Mouse (Mus musculus) midbrain, embryonic 10.5 days (tissue): ENCODE measurements around the gene Prss29. TPM values are rescaled to one million over a fixed set of nuclear protein-coding genes. Genes with fewer than 3 reads are reported as not detected.

Experiments used
- DNase-seq: peaks from one replicate; pipeline ENCODE4 v3.0.0-alpha.2; 2017; ENCODE audit warnings: low spot score
- H3K27ac ChIP-seq: fragments of 300-500 bp; sonication (generic); replicated peaks from 2 replicates; pipeline ENCODE4 v1.5.1; 2016; ENCODE audit warnings: mild to moderate bottlenecking
- H3K27me3 ChIP-seq: fragments of 300-500 bp; sonication (generic); 2 replicates; pipeline ENCODE4 v1.6.1; 2016; ENCODE audit warnings: low read depth, mild to moderate bottlenecking; ENCODE audit not compliant: poor library complexity, severe bottlenecking
- H3K36me3 ChIP-seq: fragments of 300-500 bp; sonication (generic); 2 replicates; pipeline ENCODE4 v1.6.1; 2016; ENCODE audit warnings: mild to moderate bottlenecking, moderate library complexity
- H3K4me1 ChIP-seq: fragments of 300-500 bp; sonication (generic); 2 replicates; pipeline ENCODE4 v1.6.1; 2016
- H3K4me3 ChIP-seq: fragments of 300-500 bp; sonication (generic); 2 replicates; pipeline ENCODE4 v1.5.1; 2016; ENCODE audit warnings: mild to moderate bottlenecking, moderate library complexity
- H3K9me3 ChIP-seq: fragments of 300-500 bp; sonication (generic); replicated peaks from 2 replicates; pipeline ENCODE4 v1.6.1; 2016; ENCODE audit warnings: mild to moderate bottlenecking
- WGBS: fragments of 180-500 bp; shearing (Covaris S2); methylation state at CpG from one replicate; pipeline ENCODE4 v1.1.7; 2016; 5-methylcytosine and 5-hydroxymethylcytosine counted together
- polyA plus RNA-seq: library from polyadenylated mRNA; unstranded; fragments of >200 nt; fragmentation: Nextera tagmentation; extraction: Ambion mirVana; gene quantifications from 2 replicates; pipeline ENCODE4 v1.2.1, GENCODE M21; 2016

The Prss29 gene
- polyA plus RNA-seq, 1 experiment from 2014 or later, result not detected

GRCm38 (mm10) chr17:25368973-25369372 is 50.5 kb downstream of the Prss29 start, which contains the start of gene Tpsg1:
Tpsg1 (plus strand) TSS chr17:25369273.
- Histone ChIP-seq H3K27ac (no peak within 1 kb of the TSS), H3K4me1 (no peaks in the 10 kb centered on the region; the same call in 1 of the 2 replicates), H3K27me3 (peaks cover 3% of the 10 kb centered on the region; the same call in 1 of the 2 replicates), H3K36me3 (no peaks in the 10 kb centered on the region), H3K4me3 (no peak within 1 kb of the TSS), H3K9me3 (no peaks in the 10 kb centered on the region)
- 86% methylated on average over 3 of the region's 3 CpGs for WGBS
- DNase-seq, result no peak

Other genes with a start within 250 kb of the Prss29 start
- 10.7 and 12.7 TPM in 2 replicates for gene Tmem204, start 235.1 kb upstream of the Prss29 start, polyA plus RNA-seq
- 51.2 and 51.5 TPM in 2 replicates for gene Telo2, start 202.7 kb upstream of the Prss29 start, polyA plus RNA-seq
- gene Ptx4, start 197.9 kb upstream of the Prss29 start, polyA plus RNA-seq, result not detected in 2 replicates
- gene Clcn7, start 185.3 kb upstream of the Prss29 start, polyA plus RNA-seq, result 23.1 and 26.4 TPM in 2 replicates
- gene Ccdc154, start 156.2 kb upstream of the Prss29 start, polyA plus RNA-seq, result not detected in 2 replicates
- gene Gm38655, start 143.2 kb upstream of the Prss29 start, polyA plus RNA-seq, result not detected in 2 replicates
- gene BC003965, start 134.1 kb upstream of the Prss29 start, polyA plus RNA-seq, result 37.3 and 37.7 TPM in 2 replicates
- gene Unkl, start 130.3 kb upstream of the Prss29 start, polyA plus RNA-seq, result 8.4 and 9.7 TPM in 2 replicates
- gene Gnptg, start 78.5 kb upstream of the Prss29 start, polyA plus RNA-seq, result 67.0 and 75.3 TPM in 2 replicates
- 74.6 and 80.4 TPM in 2 replicates for gene Tsr3, start 78.5 kb upstream of the Prss29 start, polyA plus RNA-seq
- 2.3 and 2.4 TPM in 2 replicates for gene Baiap3, start 62.3 kb upstream of the Prss29 start, polyA plus RNA-seq
- 879 and 915 TPM in 2 replicates for gene Ube2i, start 44.0 kb upstream of the Prss29 start, polyA plus RNA-seq
- gene Prss34, start 20.3 kb upstream of the Prss29 start, polyA plus RNA-seq, result not detected in 2 replicates
- not detected in 2 replicates for gene Prss28, start 10.0 kb upstream of the Prss29 start, polyA plus RNA-seq
- gene Tpsab1, start 26.9 kb downstream of the Prss29 start, polyA plus RNA-seq, result not detected in 2 replicates
- gene Tpsb2, start 47.7 kb downstream of the Prss29 start, polyA plus RNA-seq, result not detected in 2 replicates
- not detected in 2 replicates for gene Tpsg1, start 50.6 kb downstream of the Prss29 start, polyA plus RNA-seq
- 2.1 and 3.6 TPM in 2 replicates for gene Cacna1h, start 115.1 kb downstream of the Prss29 start, polyA plus RNA-seq
- 0.17 and 0.38 TPM in 2 replicates for gene Tekt4, start 136.0 kb downstream of the Prss29 start, polyA plus RNA-seq
- not detected in 2 replicates for gene Sstr5, start 178.6 kb downstream of the Prss29 start, polyA plus RNA-seq